Mouse (Mus musculus) testis, adult 2 months (tissue): ENCODE results near the gene Tsc2. TPM values are rescaled to one million over a fixed set of nuclear protein-coding genes. Genes with fewer than 3 reads are reported as not detected.
A peak's percentile ranks its signal among the peaks of the same experiment; 100 is the strongest.

ENCODE experiments used
- H3K27ac ChIP-seq: fragments of 200-500 bp; 2 replicates; pipeline ENCODE4 v1.5.1; 2012; ENCODE audit warnings: low read depth, low read length; ENCODE audit not compliant: control insufficient read depth, insufficient read depth
- H3K27me3 ChIP-seq: fragments of 200-500 bp; 2 replicates; pipeline ENCODE4 v1.6.1; 2012; ENCODE audit warnings: mild to moderate bottlenecking, low read length, moderate library complexity; ENCODE audit not compliant: control insufficient read depth, insufficient read depth
- H3K36me3 ChIP-seq: fragments of 200-500 bp; 2 replicates; pipeline ENCODE4 v1.6.1; 2012; ENCODE audit warnings: mild to moderate bottlenecking, low read length; ENCODE audit not compliant: control insufficient read depth, insufficient read depth
- H3K4me1 ChIP-seq: fragments of 200-500 bp; 2 replicates; pipeline ENCODE4 v1.6.1; 2012; ENCODE audit warnings: low read length; ENCODE audit not compliant: control insufficient read depth, insufficient read depth
- H3K4me3 ChIP-seq: fragments of 200-500 bp; 2 replicates; pipeline ENCODE4 v1.5.1; 2012; ENCODE audit warnings: low read depth, mild to moderate bottlenecking, low read length, moderate library complexity, mixed read lengths; ENCODE audit not compliant: control insufficient read depth
- CTCF ChIP-seq: fragments of 200-500 bp; IDR thresholded peaks from 2 replicates; pipeline ENCODE4 v1.5.1; 2012; ENCODE audit warnings: low read depth, mild to moderate bottlenecking, inconsistent platforms, low read length, moderate library complexity; ENCODE audit not compliant: control insufficient read depth, insufficient read depth, insufficient replicate concordance
- POLR2A ChIP-seq: fragments of 200-500 bp; IDR thresholded peaks from 2 replicates; pipeline ENCODE4 v1.6.1; 2012; ENCODE audit warnings: low read depth, mild to moderate bottlenecking, inconsistent platforms, low read length, moderate library complexity; ENCODE audit not compliant: control insufficient read depth
- polyA plus RNA-seq: library from polyadenylated mRNA; depleted of rRNA; stranded (reverse); fragments of >200 nt; gene quantifications from 2 replicates; pipeline ENCODE4 v1.2.3, GENCODE M21; 2012

The Tsc2 gene
- polyA plus RNA-seq, 1 experiment: 41.6 TPM

DNA sequence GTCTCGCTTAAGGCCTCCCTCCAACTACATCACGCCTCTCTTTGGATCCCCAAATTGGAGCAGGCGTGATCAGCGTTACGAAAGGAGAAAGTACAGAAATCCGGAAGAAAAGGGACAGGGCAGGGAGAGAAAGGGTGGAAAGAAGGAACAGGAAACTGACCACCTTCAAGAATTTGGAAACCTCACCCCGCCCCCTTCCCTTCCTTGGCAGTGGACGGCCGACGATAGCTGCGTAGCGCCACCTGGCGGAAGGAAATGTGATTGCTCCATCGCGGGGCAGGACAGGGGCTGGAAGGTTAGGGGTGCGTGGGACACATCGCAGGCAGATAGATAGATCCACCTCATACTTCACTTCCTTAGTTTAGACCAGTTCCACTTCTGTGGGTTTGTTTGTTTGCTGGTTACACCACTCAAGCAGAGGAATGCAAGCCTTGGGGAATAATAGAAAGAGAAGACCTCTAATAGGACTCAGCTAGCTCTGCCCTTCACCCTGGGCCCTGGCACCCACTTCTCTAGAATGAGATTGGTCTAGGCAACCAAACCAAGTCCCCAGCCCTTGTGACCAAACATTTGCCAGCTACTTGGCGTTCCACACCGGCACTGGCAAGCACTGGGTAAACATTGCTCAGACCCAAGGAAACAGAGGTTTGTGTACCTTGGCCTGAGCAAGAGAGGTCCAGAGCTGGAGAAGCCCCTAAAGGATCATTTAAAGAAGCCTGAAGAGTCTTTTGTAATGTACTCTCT lies 21.7 kb upstream of the Tsc2 start:
- Histone ChIP-seq H3K36me3 (no peaks in the 10 kb centered on the region), H3K27ac (no peak overlapping the region), H3K4me3 (peak overlapping the region; percentile 55), H3K4me1 (peaks cover 25% of the 10 kb centered on the region), H3K27me3 (no peaks in the 10 kb centered on the region)
- no peak for TF ChIP-seq POLR2A
- peak; percentile 99 for TF ChIP-seq CTCF

DNA sequence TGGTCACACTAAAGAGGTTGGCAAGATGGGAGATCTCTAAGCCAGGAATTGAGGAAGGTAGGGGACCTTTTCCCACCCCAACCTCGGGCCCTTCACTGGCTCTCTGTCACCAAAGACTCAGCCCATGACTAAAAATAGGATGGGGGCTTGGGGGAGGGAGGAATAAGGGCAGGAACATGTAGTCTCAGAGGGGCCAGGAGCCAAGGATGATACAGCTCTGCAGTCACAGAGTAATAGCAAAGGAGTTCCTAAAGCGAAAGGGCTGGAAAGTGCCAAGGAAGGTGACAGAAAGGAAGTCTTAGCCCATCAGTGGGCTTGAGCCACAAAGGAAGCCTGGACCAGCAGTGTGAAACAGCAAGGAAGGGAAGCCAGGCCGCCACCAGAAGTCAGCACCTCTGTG lies 19.4 kb upstream of the Tsc2 start:
- H3K27me3 ChIP-seq: no peaks in the 10 kb centered on the region

GRCm38 (mm10) chr17:24650766-24651165 lies 18.3 kb upstream of the Tsc2 start:
- Histone ChIP-seq H3K27ac (no peak overlapping the region), H3K36me3 (no peaks in the 10 kb centered on the region), H3K4me1 (peaks cover 11% of the 10 kb centered on the region), H3K27me3 (no peaks in the 10 kb centered on the region), H3K4me3 (no peak overlapping the region)
- no peak for TF ChIP-seq CTCF

More for the DNA sequence above, 19.4 kb upstream of the Tsc2 start:
- no peak overlapping the region for H3K4me3 ChIP-seq
- TF ChIP-seq CTCF (no peak), POLR2A (no peak)
- H3K27ac ChIP-seq: no peak overlapping the region
- H3K4me1 ChIP-seq: peaks cover 12% of the 10 kb centered on the region
- no peaks in the 10 kb centered on the region for H3K36me3 ChIP-seq

DNA sequence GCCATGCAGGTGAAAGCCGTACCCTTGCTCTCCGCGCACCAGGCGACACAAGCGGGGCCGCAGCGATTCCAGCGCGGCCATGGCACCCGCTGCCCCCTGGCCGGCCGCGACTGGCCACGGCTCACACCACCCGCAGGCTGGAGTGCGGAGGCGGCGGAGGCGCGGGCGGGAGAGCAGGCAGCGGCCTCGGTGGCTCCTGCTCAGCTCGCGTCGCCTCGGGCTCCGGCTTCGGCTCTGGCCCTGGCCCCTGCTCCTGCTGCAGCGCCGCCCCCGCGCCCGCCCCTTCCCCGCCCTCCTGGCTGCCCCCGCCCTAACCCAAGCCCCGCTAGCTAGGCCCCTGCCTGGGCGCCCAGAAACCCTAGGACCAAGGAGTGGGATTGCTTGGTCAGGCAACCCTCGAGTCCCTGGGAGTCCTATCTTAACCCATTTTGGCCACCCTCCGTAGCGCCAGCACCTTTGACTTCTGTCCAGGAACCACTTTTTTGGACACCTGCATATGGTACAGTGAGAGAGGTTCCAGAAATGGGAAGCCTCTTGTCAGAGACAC lies 17.7 kb upstream of the Tsc2 start, which contains the start of gene Slc9a3r2:
TSS of gene Slc9a3r2 (minus strand) at position 258 of the 547 bp plus-strand sequence.
- H3K36me3 ChIP-seq: no peaks in the 10 kb centered on the region
- TF ChIP-seq CTCF (no peak), POLR2A (no peak)
- peak within 1 kb of the TSS; percentile 60; the same call in 1 of the 2 replicates for H3K27ac ChIP-seq
- H3K27me3 ChIP-seq: no peaks in the 10 kb centered on the region
- H3K4me3 ChIP-seq: peak within 1 kb of the TSS; percentile 81
- peaks cover 15% of the 10 kb centered on the region for H3K4me1 ChIP-seq

GRCm38 (mm10) chr17:24649581-24650069 lies 17.2 kb upstream of the Tsc2 start:
- TF ChIP-seq POLR2A: no peak
- no peak for TF ChIP-seq CTCF

GRCm38 (mm10) chr17:24648731-24649377 lies 16.4 kb upstream of the Tsc2 start:
- Histone ChIP-seq H3K4me3 (peak overlapping the region; percentile 1; the same call in 1 of the 2 replicates), H3K36me3 (no peaks in the 10 kb centered on the region), H3K27me3 (no peaks in the 10 kb centered on the region), H3K27ac (no peak overlapping the region), H3K4me1 (peaks cover 17% of the 10 kb centered on the region)
- TF ChIP-seq POLR2A (no peak), CTCF (no peak)

More at GRCm38 (mm10) chr17:24649581-24650069, 17.2 kb upstream of the Tsc2 start:
- Histone ChIP-seq H3K4me1 (peaks cover 16% of the 10 kb centered on the region), H3K27me3 (no peaks in the 10 kb centered on the region), H3K36me3 (no peaks in the 10 kb centered on the region), H3K4me3 (peak overlapping the region; percentile 81), H3K27ac (peak overlapping the region; percentile 60; the same call in 1 of the 2 replicates)

- TF ChIP-seq CTCF (no peak), POLR2A (no peak)
- Histone ChIP-seq H3K27ac (no peak overlapping the region), H3K4me3 (no peak overlapping the region), H3K27me3 (no peaks in the 10 kb centered on the region), H3K4me1 (peaks cover 15% of the 10 kb centered on the region), H3K36me3 (no peaks in the 10 kb centered on the region)
Observed at GRCm38 (mm10) chr17:24647493-24647892, 15.1 kb upstream of the Tsc2 start.
